ENCODE assay signal across 8 mouse cellular contexts in genomic region chr16:93780660-93781479, GRCm38 (mm10). TPM values are rescaled to one million over a fixed set of nuclear protein-coding genes. Genes with fewer than 3 reads are reported as not detected.
DNase-seq lines count a peak whose midpoint lies in the region; ATAC-seq and TF ChIP-seq lines count a peak whose summit lies in the region.
"Had no signal": no experiment of that assay in that cellular context is flagged by ENCODE, and none has a peak within 500 bp of the region (broad histone marks: within the 10 kb centered on the region; RNA-seq: fewer than 3 reads in every experiment).

No protein-coding gene starts in this region.

- WGBS in spleen, adult 2 months: 34% methylated on average over 14 of the region's 14 CpGs
- 30% methylated on average over 14 of the region's 14 CpGs for WGBS in liver, embryonic 16.5 days (ENCODE audit: insufficient replicate concordance)

- peak overlapping the region; percentile 8; the same call in 1 of the 2 replicates for H3K27ac ChIP-seq in spleen, adult 2 months (ENCODE audit: insufficient read depth, low read length)
- H3K27ac ChIP-seq in liver, embryonic 16.5 days (ENCODE audit: low read length): 0 out of 2 replicates have a peak overlapping the region, but pooled peaks have one; percentile 6

- 0 out of 2 replicates have a peak overlapping the region, but pooled peaks have one; percentile 5 for H3K4me2 ChIP-seq in liver, embryonic 16.5 days (ENCODE audit: low read depth, low read length)

- no peaks in the 10 kb centered on the region for H3K9me3 ChIP-seq in liver, embryonic 16.5 days (replicated peaks; ENCODE audit: control insufficient read depth, low read length)

- ATAC-seq in liver, embryonic 16.5 days (ENCODE audit: low read depth): peak; percentile 52

- no peak for TF ChIP-seq POLR2A in spleen, adult 2 months (IDR thresholded peaks at IDR 0.05; ENCODE audit: low read depth, low read length)

- H3K36me3 ChIP-seq in spleen, adult 2 months (ENCODE audit: control insufficient read depth, insufficient read depth, low read length): 0 out of 2 replicates have a peak, but pooled peaks cover 3% of the 10 kb centered on the region
- peaks cover 18% of the 10 kb centered on the region for H3K36me3 ChIP-seq in liver, embryonic 16.5 days (ENCODE audit: control insufficient read depth, insufficient read depth)

- H3K27me3 ChIP-seq in spleen, adult 2 months (ENCODE audit: control insufficient read depth, insufficient read depth, low read length): no peaks in the 10 kb centered on the region
- H3K27me3 ChIP-seq in liver, embryonic 16.5 days (ENCODE audit: control insufficient read depth, insufficient read depth, low read depth, low read length): no peaks in the 10 kb centered on the region

- peaks cover 32% of the 10 kb centered on the region; the same call in 1 of the 2 replicates for H3K4me1 ChIP-seq in spleen, adult 2 months (ENCODE audit: control insufficient read depth, insufficient read depth, insufficient read length)
- peaks cover 8% of the 10 kb centered on the region for H3K4me1 ChIP-seq in liver, embryonic 16.5 days (ENCODE audit: control insufficient read depth, low read depth, low read length)

- peak; percentile 19 to 46 for DNase-seq in spleen, adult 2 months (ENCODE audit: low read depth in 1 of 2, low spot score in 2 of 2)
- DNase-seq in spleen, adult 12 weeks (ENCODE audit: low spot score): no peak
- peak; percentile 61 for DNase-seq in c-Kit-positive CD71-positive TER-119-positive erythroid progenitor cells, embryonic 14.5 days (ENCODE audit: low spot score)
- peak; percentile 52 for DNase-seq in thymus, postnatal 14 days
- DNase-seq in left cerebral cortex, adult 9 months (ENCODE audit: low spot score in 2 of 2): no peak
- DNase-seq in yolk sac, embryonic 10.5 days (ENCODE audit: low spot score): no peak
- DNase-seq: cerebellum, adult 2 months had no signal

- peak; percentile 30; the same call in 1 of the 2 replicates for TF ChIP-seq CTCF in spleen, adult 2 months (IDR thresholded peaks at IDR 0.05; ENCODE audit: extremely low read depth, insufficient read depth, insufficient read length, insufficient replicate concordance)

- H3K9ac ChIP-seq in liver, embryonic 16.5 days (ENCODE audit: low read depth, low read length): no peak overlapping the region

- H3K4me3 ChIP-seq in spleen, adult 2 months (ENCODE audit: extremely low read depth, insufficient read depth, insufficient read length): no peak overlapping the region
- H3K4me3 ChIP-seq in liver, embryonic 16.5 days (ENCODE audit: low read depth, low read length): no peak overlapping the region

RNA-seq across cellular contexts. Expression of gene Morc3, which starts 51.1 kb away (rescaled TPM):
- 9.3 and 10.6 TPM in 2 replicates for polyA plus RNA-seq in spleen, adult 2 months (2012; rRNA removed)
- 15.7 and 16.4 TPM in 2 replicates for polyA plus RNA-seq in liver, embryonic 16.5 days (2015; fragmentation: Nextera tagmentation; extraction: Ambion mirVana)

Comparison
In these comparisons a context has a peak if more than half of its experiments do, and no peak if none do; other contexts are left out.
1. DNase-seq: peak in spleen, adult 2 months (2 of 2), c-Kit-positive CD71-positive TER-119-positive erythroid progenitor cells, embryonic 14.5 days (single experiment) and thymus, postnatal 14 days (single experiment); none in spleen, adult 12 weeks (single experiment), left cerebral cortex, adult 9 months (0 of 2) and yolk sac, embryonic 10.5 days (single experiment).